Mouse (Mus musculus): ENCODE measurements at regions not wholly inside any gene's neighbourhood (a gene's known extent, or its start where the extent isn't known, plus 50 kb on each side); places are given as distances from the start of the nearest gene placed in this dataset.

- DNase-seq (ENCODE audit: low read depth, low spot score) = no peak
Measured at GRCm38 (mm10) chr10:66342823-66343350, 753.0 kb upstream of the Jmjd1c start.

DNA sequence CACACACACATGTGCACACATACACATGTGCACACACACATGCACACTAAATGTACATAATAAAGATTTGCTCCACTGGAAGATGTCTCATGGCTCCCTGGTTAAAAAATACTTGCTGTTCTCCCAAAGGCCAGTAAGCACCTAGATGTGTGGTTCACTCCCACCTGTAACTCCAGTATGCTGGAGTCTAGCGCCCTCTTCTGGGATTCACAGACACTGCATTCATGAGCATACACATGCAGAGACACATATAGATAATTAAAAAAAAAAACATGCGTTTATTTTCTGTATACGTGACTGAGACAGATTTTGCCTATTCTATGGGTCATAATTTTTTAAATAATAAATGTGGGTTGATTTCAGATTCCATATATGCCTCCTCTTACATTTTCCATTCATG lies 747.5 kb upstream of the Jmjd1c start:
- peak; percentile 58 for DNase-seq (ENCODE audit: low read depth, low spot score)

DNA sequence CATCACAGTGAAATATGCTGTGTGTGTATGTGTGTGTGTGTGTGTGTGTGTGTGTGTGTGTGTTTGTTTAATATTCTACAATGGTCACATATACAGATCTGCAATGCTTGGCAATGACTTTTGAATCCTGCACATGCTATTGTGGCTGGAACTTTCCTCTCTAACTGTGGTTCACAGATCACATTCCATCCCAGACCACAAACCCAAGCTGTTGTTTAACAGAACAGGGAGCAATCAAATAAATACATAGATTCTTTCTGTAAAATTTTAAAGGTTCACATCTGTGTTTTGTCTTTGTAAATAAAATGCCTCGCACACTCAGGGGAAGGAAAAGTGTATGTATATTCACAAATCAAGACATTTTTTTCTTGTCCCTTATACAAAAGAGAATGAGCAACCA lies 744.9 kb upstream of the Jmjd1c start:
- no peak for DNase-seq (ENCODE audit: low read depth, low spot score)

DNA sequence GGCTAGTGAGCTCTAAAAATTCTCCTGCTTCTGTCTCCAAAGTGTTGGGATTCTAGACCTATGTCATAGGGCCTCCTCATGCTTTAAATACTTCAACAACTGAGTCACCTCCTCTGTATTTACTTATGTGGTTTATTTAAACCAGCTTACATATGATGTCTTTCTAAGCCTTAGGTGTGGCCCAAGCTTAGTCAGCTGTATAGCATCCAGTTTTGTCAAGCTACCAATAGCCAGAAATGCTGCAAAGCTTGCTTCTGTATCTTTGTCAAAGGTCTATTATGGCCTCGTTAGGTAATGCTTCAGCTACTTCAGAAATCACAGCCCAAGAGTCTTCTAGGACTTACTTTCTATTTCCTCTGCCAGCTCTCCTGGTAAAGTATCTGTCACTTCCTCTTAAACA lies 741.9 kb upstream of the Jmjd1c start:
- DNase-seq (ENCODE audit: low read depth, low spot score) = no peak

DNA sequence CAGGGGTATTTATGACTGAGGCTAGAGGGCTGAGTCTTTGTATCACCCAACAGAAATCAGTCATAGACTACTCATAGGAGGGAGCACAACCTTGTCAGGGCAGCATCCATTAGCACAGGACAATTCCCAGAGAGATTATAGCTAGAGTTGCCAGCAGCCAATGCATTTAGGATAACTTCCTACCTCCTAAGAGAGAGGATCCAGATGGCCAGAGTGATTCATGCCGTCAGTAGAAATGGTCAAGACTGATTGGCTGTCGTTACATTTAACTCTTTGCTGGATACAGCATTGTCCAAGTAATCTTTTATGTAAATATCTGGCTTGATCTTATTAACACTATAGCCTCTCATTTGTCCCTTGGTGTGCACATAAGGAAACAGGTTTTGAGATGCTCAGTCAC lies 740.9 kb upstream of the Jmjd1c start:
- DNase-seq (ENCODE audit: low read depth, low spot score) = no peak

- no peak for DNase-seq (ENCODE audit: low read depth, low spot score)
Measured at GRCm38 (mm10) chr10:66357736-66358135, 738.2 kb upstream of the Jmjd1c start.

- no peak for DNase-seq (ENCODE audit: low read depth, low spot score)
Measured at GRCm38 (mm10) chr10:66370096-66370495, 725.8 kb upstream of the Jmjd1c start.

DNA sequence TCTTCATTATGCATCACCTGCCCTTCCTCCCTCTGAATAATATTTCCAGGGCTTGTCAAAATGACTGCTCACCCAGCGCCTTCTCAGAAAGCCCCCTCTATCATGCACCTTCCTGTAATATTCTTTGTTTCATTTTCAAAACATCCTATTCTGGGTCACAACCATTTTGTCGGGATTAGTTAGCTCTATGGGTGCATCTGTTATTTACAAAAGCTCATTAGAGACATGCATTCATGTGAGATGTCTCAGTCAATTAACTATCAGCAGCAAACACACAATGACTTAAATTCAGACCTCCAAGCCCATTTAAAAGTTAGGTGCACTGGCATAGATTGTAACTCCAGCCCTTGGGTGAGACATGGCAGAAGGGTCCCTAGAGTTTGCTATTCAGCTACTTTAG lies 724.2 kb upstream of the Jmjd1c start:
- DNase-seq (ENCODE audit: low read depth, low spot score) = no peak

Data from R1 (cell line).